Mouse (Mus musculus): ENCODE measurements around the gene Ctla4.

The Ctla4 gene

DNA sequence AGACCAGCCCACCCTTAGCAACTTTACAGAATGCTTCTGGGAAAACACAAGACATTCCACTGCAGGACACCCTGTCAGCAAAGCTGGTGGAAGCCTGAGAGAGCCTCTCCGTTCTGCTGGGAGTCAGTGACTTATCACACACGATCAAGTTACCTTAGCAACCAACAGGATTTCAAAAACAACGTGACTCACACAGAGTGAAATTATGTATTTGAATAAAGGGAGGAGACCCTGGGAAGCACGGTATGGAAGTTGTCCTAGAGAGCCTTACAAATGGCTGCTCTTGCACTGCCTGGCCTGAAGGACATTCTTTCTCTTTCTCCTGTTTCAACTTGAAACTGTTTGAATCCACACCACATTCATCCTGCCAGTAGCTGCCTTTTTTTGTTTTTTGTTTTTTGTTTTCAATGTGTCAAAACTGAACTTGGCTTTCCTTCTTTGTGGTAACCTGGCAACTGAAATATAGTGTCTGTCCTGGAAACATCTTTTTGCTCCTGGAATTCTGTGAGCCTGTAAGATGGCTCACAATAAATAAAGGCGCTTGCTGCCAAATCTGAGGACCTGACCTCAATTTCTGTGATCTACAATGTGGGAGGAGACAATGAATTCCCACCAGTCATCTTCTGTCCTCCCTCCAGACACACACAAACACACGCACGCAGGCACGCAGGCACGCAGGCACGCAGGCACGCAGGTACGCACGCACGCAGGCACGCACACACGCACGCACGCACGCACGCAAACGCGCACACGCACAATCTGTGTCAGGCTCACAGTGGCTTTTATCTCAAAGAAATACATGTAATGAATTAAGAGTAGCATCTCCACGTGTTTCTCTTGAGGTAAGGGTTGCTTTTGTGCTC lies 33.9 kb downstream of the Ctla4 start:
- in situ Hi-C loops (cut with MboI), result no loop called here

DNA sequence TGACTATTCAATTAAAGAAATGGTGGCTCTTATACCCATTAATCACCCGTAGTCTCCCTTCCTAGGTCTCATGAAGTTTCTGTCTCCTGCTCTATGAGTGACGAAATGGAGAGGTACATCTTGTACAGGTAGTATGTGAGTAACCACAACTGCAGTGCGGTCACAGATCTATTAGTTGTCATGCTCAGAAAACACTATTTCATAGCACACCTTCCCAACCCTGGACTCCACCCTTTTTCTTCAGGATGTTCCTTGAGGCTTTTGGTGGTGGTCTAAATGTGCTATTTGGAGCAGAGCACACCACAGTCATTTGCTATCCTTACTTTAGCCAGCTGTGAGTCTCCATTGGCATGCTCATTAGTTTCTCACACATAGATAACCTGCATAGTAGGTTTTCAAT lies 42.2 kb downstream of the Ctla4 start:
- in situ Hi-C loops (cut with MboI), result no loop called here

DNA sequence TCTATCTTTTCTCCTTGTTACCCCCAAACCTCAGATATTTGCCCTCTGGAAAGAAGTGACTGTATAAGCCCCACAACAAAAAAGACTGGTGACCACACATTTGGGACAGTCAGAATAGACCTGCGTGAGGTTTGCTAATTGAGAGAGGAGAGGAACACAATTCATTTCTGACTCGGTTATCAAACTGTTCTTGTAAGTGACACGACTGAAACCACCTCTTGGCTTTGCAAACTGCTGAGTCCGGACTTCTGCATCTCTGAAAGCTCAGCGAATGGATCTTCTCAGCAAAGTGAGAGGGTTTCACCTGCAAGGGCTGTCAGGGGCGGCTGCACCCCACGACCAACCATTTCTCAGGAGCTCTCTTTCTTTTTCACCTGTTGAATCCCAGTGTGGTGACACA lies 43.6 kb downstream of the Ctla4 start:
- in situ Hi-C loops (cut with MboI), result no loop called here

DNA sequence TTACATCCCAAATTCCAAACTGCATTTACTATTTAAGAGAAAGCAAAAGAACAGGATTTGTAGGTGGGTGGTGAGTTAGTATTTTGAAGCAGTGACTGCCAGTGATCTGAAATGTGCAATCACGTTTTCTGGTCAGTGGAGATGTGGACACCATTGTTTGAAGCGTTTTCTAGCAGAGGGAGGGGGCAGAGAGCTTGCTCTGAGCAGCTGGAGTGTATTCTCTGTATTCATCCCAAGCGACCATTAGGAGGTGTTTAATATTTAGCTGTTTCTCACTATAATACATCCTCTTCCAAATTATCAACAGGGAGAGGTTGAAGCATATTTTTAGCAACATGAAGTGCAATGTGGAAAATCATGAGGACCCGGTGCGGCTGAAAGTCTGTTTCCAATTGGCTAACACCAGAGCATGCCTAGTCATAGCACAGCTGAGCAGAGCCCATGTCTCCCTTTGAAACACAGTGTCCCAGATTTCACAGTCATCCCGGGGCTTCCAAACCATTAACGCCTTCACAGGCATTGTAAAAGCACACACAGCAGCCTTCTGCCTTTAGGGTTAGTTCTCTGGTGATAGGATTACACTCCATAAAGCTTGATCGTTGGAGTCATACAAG lies 49.3 kb downstream of the Ctla4 start:
- in situ Hi-C loops (cut with MboI), result no loop called here

DNA sequence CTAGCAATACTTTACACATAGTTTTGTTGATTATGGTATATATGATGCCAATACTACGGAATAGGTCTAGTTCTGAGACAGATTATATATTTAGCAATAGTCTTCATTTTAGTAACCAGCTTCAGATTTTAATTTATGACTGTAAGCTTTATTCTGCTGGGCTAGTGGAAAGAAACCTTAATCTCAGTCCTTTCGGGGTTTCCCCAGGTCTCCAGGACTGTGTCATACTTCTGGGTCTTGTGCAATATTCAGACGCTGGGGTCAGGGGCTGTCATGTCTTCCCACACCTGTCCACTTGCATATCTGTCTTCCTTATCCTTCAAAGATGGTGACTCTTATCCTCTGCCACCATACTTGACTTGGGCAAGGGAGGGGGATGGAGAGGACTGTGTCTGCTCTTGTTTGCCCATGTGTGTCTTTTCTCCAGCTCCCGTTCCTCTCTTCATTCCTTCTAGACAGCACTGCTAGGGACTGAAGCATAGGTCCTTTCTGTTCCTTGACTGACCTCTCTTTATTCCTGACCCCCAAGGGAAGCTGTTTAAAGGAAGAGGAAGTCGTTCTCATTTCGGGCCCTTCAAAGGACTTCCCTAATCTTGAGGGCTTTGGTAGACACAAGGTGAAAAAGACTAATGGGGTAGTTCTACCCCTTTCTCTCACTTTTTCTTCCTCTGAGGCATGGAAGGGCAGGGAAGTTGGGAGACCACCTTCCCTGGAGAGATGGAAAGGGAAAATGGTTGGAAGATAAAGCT lies 50.3 kb downstream of the Ctla4 start:
- in situ Hi-C loops (cut with MboI), result no loop called here

DNA sequence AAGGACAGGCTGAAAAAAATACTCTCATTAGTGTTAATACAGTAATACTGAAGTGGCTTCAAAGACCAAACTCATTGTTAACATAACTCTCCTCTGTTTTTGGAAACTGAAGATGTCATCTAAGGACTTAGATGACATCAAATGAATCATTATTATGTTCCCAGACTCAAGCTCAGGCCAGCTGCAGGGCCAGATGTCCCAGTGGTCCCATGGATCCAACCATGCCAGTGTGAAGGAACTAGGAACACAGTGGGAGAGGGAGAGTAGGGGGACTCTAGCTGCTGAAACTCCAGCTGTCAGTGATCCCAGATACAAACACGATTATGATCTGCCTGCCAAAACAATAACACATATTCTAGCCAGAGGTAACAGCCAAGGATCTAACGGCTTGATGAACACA lies 51.5 kb downstream of the Ctla4 start:
- in situ Hi-C loops (cut with MboI), result no loop called here

DNA sequence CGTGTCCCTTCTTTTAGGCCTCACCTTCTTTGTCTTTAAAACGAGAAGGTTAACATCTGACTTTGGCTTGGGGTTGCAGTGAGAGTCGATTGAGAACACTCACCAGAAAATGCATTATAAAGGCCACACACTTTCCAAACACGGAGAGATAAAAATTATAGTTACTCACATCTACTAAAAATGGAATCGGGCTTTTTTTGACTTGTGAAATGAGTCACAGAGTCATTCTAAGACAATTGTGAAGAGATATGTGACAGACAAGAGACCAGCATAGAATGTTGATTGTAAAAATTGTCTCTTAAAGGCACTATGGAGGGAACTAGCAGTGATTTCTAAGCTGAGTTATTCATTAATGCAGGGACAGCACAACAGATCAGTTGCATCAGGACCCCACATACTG lies 52.2 kb downstream of the Ctla4 start:
- in situ Hi-C loops (cut with MboI), result no loop called here

DNA sequence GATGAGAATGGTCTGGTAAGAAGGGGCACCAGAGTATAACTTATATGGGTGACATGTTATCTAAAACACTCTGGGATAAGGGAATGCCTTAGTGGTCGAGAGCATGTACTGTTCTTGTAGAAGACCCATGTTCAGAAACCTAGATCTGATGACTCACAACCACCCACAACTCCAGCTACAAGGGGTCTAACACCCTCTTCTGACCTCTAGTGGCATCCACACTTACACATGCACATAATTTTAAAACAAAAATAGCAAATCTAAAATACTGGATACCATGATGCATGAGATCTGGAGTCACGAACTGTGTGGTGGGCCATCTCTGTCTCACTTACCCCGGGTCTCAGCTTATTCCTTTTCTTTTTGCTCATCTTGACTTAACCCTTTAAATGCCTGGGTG lies 53.2 kb downstream of the Ctla4 start:
- in situ Hi-C loops (cut with MboI), result no loop called here

DNA sequence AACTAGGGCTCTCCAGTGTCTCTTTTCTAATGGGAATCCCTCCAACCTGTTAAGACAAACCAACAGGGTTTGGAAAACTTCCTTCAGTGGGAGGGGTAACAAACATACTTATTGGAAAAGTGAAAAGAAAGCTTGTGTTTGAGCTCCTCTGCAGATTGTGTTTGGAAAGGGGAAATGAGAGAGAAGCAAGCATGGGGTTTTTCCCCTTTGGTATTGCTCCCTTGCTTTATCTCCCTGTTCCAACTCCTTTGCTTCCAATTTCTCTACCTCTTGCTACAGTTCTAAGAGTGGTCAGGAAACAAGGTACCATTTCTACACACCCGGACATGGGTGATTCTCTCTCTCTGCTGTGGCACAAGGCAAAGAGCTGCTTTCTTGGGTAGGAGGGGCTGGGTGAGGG lies 53.8 kb downstream of the Ctla4 start:
- in situ Hi-C loops (cut with MboI), result no loop called here

DNA sequence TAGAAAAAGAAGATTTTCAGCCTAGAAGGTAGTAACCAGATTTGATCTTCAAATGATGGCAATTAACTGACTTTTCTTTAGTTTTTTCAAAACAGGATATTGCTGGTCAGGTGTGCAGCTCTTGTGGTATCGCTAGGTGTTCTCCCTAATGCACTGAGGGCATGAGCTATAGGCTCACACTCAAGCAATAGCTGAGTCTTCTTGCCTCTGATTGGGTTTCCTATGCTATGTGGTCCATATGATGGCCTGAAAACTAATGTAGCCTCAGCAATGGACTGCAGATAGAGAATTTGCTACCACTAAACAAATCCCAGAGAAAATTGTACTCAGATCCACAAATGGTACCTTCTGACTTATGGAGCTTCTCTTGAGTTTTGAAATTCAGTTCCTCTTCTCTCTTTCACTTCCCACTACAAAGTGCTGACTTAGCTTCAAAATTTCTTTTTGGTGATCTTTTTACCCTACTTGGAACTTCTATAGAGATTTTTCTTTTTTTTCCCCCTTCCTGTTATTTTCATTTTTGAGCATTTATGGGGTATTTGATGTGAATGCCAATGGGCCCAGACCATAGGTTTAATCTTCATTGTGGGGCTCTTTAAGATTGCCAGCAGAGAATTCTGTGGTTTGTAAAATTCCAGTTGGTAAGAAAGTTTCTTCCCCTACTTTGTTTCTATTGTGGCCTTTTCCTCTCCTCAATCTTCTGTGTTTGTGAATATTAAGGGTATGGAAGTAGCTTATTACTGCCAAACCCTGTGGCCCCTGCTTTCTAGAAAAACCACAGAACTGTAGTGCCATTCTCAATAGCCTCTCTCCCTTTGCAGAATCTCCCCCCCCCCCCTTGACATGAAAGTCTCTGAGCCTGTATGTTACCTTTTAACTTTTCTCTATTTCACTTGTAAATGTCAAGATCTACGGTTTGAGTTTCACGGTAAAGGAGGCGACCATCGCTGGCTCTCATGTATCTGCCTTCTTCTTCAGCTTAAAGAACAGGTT lies 54.6 kb downstream of the Ctla4 start:
- in situ Hi-C loops (cut with MboI), result no loop called here

DNA sequence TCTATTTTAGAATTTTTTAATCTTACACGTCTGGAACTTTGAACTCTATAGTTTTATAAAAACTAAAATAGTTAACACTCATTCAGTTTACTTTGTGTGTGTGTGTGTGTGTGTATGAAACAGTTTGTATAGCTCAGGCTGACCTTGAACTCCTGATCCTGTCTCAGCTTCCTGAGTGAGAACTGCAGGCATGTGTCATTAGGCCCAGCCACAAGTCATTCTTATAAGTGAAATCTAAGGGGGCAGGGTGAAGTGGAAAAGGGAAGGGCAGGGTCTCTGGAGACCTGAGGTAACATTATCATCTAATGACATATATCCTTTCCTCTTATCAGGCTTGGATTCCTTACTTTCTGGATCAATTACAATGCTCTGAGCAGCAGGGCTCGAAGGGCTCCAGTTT lies 56.1 kb downstream of the Ctla4 start:
- in situ Hi-C loops (cut with MboI), result no loop called here

DNA sequence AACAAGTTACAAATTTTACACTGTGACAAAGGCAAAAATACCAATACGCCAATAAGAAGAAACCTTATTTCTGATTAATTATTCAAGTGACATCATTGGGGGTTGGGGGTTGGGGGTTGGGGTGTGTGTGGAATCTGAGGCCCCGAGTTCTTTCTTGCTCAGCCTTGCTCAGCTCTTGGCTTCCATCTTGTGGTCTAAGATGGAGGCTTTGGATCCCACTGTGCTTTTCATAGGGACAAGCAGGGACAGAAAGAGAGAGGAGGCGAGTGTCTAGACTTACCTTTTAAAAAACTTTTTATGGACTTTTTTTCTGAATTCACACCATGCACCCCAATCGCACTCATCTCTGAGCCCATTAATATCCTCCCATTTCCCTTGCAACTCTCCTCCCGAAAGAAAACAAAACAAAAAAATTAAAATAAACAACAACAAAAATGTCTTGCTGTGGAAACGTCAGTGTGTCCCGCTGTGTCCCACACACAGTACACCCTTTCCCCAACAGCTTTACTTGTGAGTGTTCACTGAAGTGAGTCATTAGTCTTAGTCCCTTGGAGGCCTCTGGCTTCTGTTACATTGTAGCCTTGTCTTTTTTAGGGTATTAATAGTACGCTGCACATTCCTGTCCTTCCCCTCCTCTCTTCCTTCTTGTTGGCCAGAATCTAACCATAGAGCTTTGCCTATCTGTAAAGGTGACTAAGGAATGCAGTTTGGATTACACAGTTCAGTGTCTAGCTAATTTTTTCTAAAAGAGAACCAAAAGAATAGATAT lies 59.0 kb downstream of the Ctla4 start:
- in situ Hi-C loops (cut with MboI), result no loop called here

DNA sequence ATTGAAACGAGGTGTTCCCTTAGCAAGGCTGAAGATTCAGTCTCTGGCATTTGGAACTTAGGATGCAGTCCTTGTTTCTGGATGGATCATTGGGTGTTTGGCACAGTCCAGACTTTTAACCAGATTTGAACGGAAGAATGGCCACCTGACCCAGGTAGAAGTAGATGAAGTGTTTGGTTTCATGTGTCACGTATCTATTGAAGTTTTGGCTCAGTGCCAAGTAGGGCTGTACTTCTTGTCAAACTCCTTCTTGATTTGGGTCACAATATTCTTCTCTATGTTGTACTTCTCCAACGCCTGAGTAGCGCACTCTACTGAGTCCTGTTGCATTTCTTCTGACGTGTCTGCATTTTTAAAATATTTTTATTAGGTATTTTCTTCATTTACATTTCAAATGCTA lies 61.3 kb downstream of the Ctla4 start:
- in situ Hi-C loops (cut with MboI), result no loop called here

DNA sequence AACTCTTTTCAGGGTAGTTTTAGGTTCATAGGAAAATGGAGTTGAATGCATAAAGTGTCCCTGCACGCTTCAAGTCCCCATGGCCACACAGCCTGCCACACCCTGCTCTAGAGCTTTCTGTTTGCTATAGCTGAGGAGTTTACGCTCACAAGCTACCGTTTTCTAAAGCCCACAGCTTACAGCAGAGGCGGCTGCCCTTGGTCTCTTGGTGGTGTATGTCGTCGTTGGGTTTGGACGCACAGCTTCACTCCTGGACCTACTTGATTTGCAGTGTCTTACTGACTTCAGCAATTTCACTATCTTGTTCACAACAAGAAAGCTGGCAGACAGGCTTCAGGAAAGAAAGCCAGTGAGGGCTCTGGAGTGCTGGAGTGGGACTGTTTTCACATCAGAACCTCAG lies 66.2 kb downstream of the Ctla4 start:
- in situ Hi-C loops (cut with MboI), result no loop called here

DNA sequence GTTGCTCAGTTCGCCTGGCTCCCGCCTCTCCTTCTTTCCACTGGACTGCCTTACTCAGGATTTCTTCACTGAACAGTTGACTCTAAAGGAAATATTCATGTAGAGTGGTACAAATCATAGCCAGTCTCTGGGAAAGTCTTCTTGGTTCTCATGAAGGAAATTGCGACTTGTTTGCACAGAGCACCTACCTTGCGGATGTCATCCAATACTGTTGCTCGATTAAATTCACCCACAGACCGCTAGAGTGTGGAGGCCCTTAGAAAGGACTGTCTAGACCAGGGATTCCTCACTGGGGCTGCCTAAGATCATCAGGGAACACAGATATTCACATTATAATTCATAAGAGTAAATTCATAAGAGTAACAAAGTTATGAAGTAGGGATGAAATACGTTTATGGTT lies 66.9 kb downstream of the Ctla4 start:
- in situ Hi-C loops (cut with MboI), result no loop called here

DNA sequence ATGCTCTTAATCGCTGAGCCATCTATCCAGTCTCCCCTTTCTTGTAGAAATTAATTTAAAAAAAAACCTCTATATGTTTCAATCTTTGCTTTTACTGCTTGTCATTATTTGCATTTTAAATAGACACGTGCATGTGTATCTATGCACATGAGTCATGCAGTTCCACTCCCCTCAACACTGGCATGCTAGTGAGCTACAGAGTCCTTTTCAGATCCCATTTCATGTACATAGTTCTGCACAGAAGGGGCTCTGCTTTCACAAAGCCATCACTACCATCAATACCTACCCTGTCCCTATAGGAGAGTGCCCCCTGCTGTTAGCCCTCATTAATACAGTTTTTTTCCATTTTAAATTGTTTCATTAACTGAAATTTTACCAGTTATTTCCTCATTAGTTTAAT lies 68.0 kb downstream of the Ctla4 start:
- in situ Hi-C loops (cut with MboI), result loop anchor here (5.0 kb wide), 1 partner anchor 87 kb away; no protein-coding TSS in a partner anchor

DNA sequence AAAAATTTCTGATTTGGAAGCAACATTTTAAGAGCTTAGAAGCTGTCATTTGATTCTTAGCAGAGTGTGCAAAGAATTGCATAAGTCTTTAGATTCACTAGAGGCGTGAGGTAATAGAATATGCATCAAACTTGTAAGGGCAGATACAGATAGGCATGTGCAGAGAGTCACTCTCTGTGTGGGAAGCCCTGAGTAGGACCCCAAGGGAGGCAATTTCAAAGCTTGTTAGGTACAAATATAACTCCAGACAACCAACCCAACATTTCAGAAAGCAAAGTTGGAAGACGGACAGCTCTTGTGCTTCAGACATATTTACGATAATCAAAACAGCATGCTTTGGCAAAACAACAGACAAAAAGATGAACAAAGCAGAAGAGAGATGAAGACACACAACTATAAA lies 68.4 kb downstream of the Ctla4 start:
- in situ Hi-C loops (cut with MboI), result loop anchor here (5.0 kb wide), 1 partner anchor 88 kb away; no protein-coding TSS in a partner anchor

DNA sequence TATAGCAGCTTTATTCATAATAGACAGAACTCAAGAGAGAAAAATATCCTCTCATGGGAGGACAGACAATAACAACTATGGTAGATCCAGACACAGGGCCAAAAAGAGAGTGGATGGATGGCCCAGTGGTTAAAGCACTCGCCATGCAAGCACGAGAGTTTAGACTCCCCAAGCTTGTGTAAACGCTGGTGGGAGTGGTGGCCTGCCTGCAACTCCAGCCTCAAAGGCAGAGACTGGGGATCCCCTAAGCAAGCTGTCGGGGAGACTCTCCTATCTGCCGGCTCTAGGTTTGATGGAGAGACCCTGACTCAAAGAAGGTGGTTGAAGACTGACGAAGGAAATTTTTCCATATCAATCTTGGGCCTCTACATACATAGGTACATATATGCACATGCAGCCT lies 69.4 kb downstream of the Ctla4 start:
- in situ Hi-C loops (cut with MboI), result loop anchor here (5.0 kb wide), 1 partner anchor 89 kb away; no protein-coding TSS in a partner anchor

DNA sequence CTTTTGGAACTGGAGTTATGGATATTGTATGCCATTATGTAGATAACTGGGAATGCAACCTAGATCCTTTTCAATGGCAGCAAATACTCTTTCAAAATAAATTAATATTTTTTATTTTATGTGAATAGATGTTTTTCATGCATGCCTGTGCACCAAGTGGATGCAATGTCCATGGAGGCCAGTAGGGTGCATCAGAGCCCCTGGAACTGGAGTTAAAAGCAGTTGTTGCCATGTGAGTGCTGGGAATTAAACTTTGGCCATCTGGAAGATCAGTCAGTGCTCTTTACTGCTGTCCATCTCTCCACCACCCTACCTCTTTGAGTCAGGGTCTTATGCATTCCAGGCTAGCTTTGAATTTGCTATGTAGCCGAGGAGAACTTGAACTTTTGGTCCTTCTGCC lies 71.5 kb downstream of the Ctla4 start:
- in situ Hi-C loops (cut with MboI), result loop anchor here (5.0 kb wide), 1 partner anchor 91 kb away; no protein-coding TSS in a partner anchor

DNA sequence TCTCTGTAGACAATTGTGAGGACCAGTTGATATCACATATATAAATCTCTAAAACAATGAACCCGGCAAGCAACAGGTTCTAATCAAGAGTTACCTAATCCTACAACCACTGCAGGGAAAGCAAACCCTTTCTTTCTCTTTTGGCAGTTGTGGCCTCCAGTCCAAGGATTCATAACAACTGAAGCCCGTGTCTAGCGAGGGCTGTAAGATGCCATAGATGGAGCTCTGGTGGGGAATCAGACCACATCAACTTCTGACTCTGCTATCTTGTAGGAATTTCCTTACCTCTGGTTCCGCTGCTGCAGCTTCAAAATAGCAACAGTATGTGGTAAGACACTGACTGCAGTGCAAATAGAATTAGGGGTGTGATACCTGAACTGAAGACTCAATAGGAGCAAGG lies 72.4 kb downstream of the Ctla4 start:
- in situ Hi-C loops (cut with MboI), result loop anchor here (5.0 kb wide), 1 partner anchor 92 kb away; no protein-coding TSS in a partner anchor

DNA sequence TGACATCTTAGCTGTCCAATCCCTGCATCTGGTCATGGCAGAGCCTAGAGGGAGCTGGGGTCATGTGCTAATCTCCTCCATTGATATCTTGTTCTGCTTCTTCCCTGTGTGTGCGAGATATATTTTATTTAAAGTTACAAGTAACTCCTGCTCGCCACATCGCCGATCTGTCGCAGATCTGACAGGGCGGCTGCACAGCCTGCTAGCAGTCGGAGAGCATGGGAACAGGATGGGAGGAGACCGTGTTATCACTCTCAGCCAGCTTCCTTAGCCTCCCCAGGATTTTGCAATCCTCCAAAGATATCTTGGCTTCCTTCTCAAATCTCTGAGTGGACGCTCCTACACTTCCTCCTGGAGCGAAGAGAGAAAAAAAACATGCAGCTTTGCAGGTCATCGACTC lies 73.7 kb downstream of the Ctla4 start:
- in situ Hi-C loops (cut with MboI), result no loop called here
